Mouse (Mus musculus): ENCODE measurements around the gene Ubap1l. TPM values are rescaled to one million over a fixed set of nuclear protein-coding genes. Genes with fewer than 3 reads are reported as not detected.

Gene Ubap1l
- polyA plus RNA-seq, 3 experiments from 2014 or later, result 0.54 TPM; not detected in 2

GRCm38 (mm10) chr9:65411326-65411725, 50.5 kb downstream of the Ubap1l start:
- no peak for ATAC-seq

- no peak for ATAC-seq
Measured at GRCm38 (mm10) chr9:65417738-65418137, 56.9 kb downstream of the Ubap1l start.

- no peak for ATAC-seq
Measured at GRCm38 (mm10) chr9:65419633-65420032, 58.8 kb downstream of the Ubap1l start.

- ATAC-seq, result no peak
Measured at GRCm38 (mm10) chr9:65422760-65423501, 62.1 kb downstream of the Ubap1l start, which contains the start of gene Slc51b. Gene Slc51b (minus strand): TSS chr9:65422955.

- ATAC-seq, result no peak
Measured at GRCm38 (mm10) chr9:65424393-65424792, 63.6 kb downstream of the Ubap1l start.

GRCm38 (mm10) chr9:65427511-65427910, 66.7 kb downstream of the Ubap1l start:
- ATAC-seq, result no peak

- ATAC-seq, result no peak
Measured at GRCm38 (mm10) chr9:65428003-65428402, 67.2 kb downstream of the Ubap1l start.

Other genes starting within 250 kb of the Ubap1l start
- not detected for gene Igdcc3, start 219.9 kb upstream of the Ubap1l start, polyA plus RNA-seq (2017; shearing (Covaris generic))
- 1 to 10 TPM; 5.4 to 8.0 (median 5.8) TPM for gene Parp16, start 165.7 kb upstream of the Ubap1l start, polyA plus RNA-seq (2017; shearing (Covaris generic))
- not detected for gene Cilp, start 95.9 kb upstream of the Ubap1l start, polyA plus RNA-seq (2017; shearing (Covaris generic))
- 10 to 100 TPM; 29.8 to 41.8 (median 37.4) TPM for gene Clpx, start 66.8 kb upstream of the Ubap1l start, polyA plus RNA-seq (2017; shearing (Covaris generic))
- gene Pdcd7, start 14.9 kb upstream of the Ubap1l start, polyA plus RNA-seq (2017; shearing (Covaris generic)), result 1 to 10 TPM; 4.3 to 6.0 (median 5.8) TPM
- gene Kbtbd13, start 30.6 kb downstream of the Ubap1l start, polyA plus RNA-seq (2017; shearing (Covaris generic)), result not detected
- under 1 TPM in 2 of 3 experiments, not detected in 1; 0.23 to 0.89 TPM for gene Rasl12, start 37.5 kb downstream of the Ubap1l start, polyA plus RNA-seq (2017; shearing (Covaris generic))
- gene Slc51b, start 61.9 kb downstream of the Ubap1l start, polyA plus RNA-seq (2017; shearing (Covaris generic)), result not detected
- 10 to 100 TPM; 20.3 to 25.1 (median 21.8) TPM for gene Mtfmt, start 74.7 kb downstream of the Ubap1l start, polyA plus RNA-seq (2017; shearing (Covaris generic))
- gene Spg21, start 99.9 kb downstream of the Ubap1l start, polyA plus RNA-seq (2017; shearing (Covaris generic)), result 10 to 100 TPM; 37.2 to 83.3 (median 81.4) TPM
- not detected for gene Ankdd1a, start 159.2 kb downstream of the Ubap1l start, polyA plus RNA-seq (2017; shearing (Covaris generic))
- gene Plekho2, start 219.0 kb downstream of the Ubap1l start, polyA plus RNA-seq (2017; shearing (Covaris generic)), result 10 to 100 TPM; 44.8 to 84.9 (median 55.9) TPM
- gene Pif1, start 226.1 kb downstream of the Ubap1l start, polyA plus RNA-seq (2017; shearing (Covaris generic)), result 1 to 10 TPM in 2 of 3 experiments, under 1 TPM in 1; 0.32 to 7.4 (median 1.1) TPM